Mouse (Mus musculus): ENCODE measurements around the gene Otx2. TPM values are rescaled to one million over a fixed set of nuclear protein-coding genes. Genes with fewer than 3 reads are reported as not detected.

The Otx2 gene
- polyA plus RNA-seq (2015; fragmentation: Nextera tagmentation; extraction: Ambion mirVana), result 69.3 and 79.5 TPM in 2 replicates

- peaks cover 14% of the 10 kb centered on the region for H3K27me3 ChIP-seq (ENCODE audit: control insufficient read depth, insufficient read depth, low read depth, low read length)
- peak within 1 kb of the TSS; percentile 41 for H3K4me3 ChIP-seq (ENCODE audit: low read depth, low read length)
- H3K27ac ChIP-seq (ENCODE audit: low read length), result peak within 1 kb of the TSS; percentile 69
- 0 out of 2 replicates have a peak, but pooled peaks have one; percentile 8 for ATAC-seq
- peak within 1 kb of the TSS; percentile 68 for H3K4me2 ChIP-seq (ENCODE audit: low read length)
- under 1% methylated on average over 27 of the region's 27 CpGs for WGBS
- H3K36me3 ChIP-seq (ENCODE audit: control insufficient read depth, insufficient read depth, low read length), result no peaks in the 10 kb centered on the region
- peaks cover 8% of the 10 kb centered on the region; the same call in 1 of the 2 replicates for H3K4me1 ChIP-seq (ENCODE audit: control insufficient read depth, insufficient read depth, low read length)
- H3K9me3 ChIP-seq (replicated peaks; ENCODE audit: control insufficient read depth, low read length, poor library complexity, severe bottlenecking), result no peaks in the 10 kb centered on the region
- H3K9ac ChIP-seq (ENCODE audit: low read depth, low read length), result peak within 1 kb of the TSS; percentile 68
Measured at GRCm38 (mm10) chr14:48673541-48673940, at the start of gene Otx2. Gene Otx2, minus strand, starts transcription at chr14:48673819.

GRCm38 (mm10) chr14:48722763-48723162, 49.1 kb upstream of the Otx2 start:
- Histone ChIP-seq H3K9me3 (replicated peaks; ENCODE audit: control insufficient read depth, low read length, poor library complexity, severe bottlenecking) (no peaks in the 10 kb centered on the region), H3K27me3 (ENCODE audit: control insufficient read depth, insufficient read depth, low read depth, low read length) (no peaks in the 10 kb centered on the region), H3K4me3 (ENCODE audit: low read depth, low read length) (no peak overlapping the region), H3K36me3 (ENCODE audit: control insufficient read depth, insufficient read depth, low read length) (no peaks in the 10 kb centered on the region), H3K27ac (ENCODE audit: low read length) (no peak overlapping the region), H3K4me2 (ENCODE audit: low read length) (no peak overlapping the region), H3K9ac (ENCODE audit: low read depth, low read length) (no peak overlapping the region), H3K4me1 (ENCODE audit: control insufficient read depth, insufficient read depth, low read length) (no peaks in the 10 kb centered on the region)
- 49% methylated on average over 4 of the region's 4 CpGs for WGBS
- ATAC-seq, result no peak

- H3K4me2 ChIP-seq (ENCODE audit: low read length), result no peak overlapping the region
- 79% methylated on average over 3 of the region's 3 CpGs for WGBS
- H3K4me1 ChIP-seq (ENCODE audit: control insufficient read depth, insufficient read depth, low read length), result no peaks in the 10 kb centered on the region
- H3K4me3 ChIP-seq (ENCODE audit: low read depth, low read length), result no peak overlapping the region
- H3K27ac ChIP-seq (ENCODE audit: low read length), result no peak overlapping the region
- no peak overlapping the region for H3K9ac ChIP-seq (ENCODE audit: low read depth, low read length)
- no peak for ATAC-seq
- H3K36me3 ChIP-seq (ENCODE audit: control insufficient read depth, insufficient read depth, low read length), result no peaks in the 10 kb centered on the region
- no peaks in the 10 kb centered on the region for H3K27me3 ChIP-seq (ENCODE audit: control insufficient read depth, insufficient read depth, low read depth, low read length)
- H3K9me3 ChIP-seq (replicated peaks; ENCODE audit: control insufficient read depth, low read length, poor library complexity, severe bottlenecking), result no peaks in the 10 kb centered on the region
Measured at GRCm38 (mm10) chr14:48719296-48719695, 45.7 kb upstream of the Otx2 start.

- Histone ChIP-seq H3K4me2 (ENCODE audit: low read length) (no peak overlapping the region), H3K4me1 (ENCODE audit: control insufficient read depth, insufficient read depth, low read length) (no peaks in the 10 kb centered on the region), H3K27ac (ENCODE audit: low read length) (no peak overlapping the region), H3K9ac (ENCODE audit: low read depth, low read length) (no peak overlapping the region), H3K36me3 (ENCODE audit: control insufficient read depth, insufficient read depth, low read length) (no peaks in the 10 kb centered on the region), H3K27me3 (ENCODE audit: control insufficient read depth, insufficient read depth, low read depth, low read length) (no peaks in the 10 kb centered on the region), H3K4me3 (ENCODE audit: low read depth, low read length) (no peak overlapping the region), H3K9me3 (replicated peaks; ENCODE audit: control insufficient read depth, low read length, poor library complexity, severe bottlenecking) (no peaks in the 10 kb centered on the region)
- ATAC-seq, result no peak
- 83% methylated on average over 8 of the region's 8 CpGs for WGBS
Measured at GRCm38 (mm10) chr14:48717632-48718279, 44.1 kb upstream of the Otx2 start.

GRCm38 (mm10) chr14:48716456-48716855, 42.8 kb upstream of the Otx2 start:
- no peak overlapping the region for H3K9ac ChIP-seq (ENCODE audit: low read depth, low read length)

GRCm38 (mm10) chr14:48710871-48711370, 37.3 kb upstream of the Otx2 start:
- peak; percentile 66; the same call in 1 of the 2 replicates for ATAC-seq

More at GRCm38 (mm10) chr14:48716456-48716855, 42.8 kb upstream of the Otx2 start:
- Histone ChIP-seq H3K4me2 (ENCODE audit: low read length) (no peak overlapping the region), H3K4me3 (ENCODE audit: low read depth, low read length) (no peak overlapping the region), H3K9me3 (replicated peaks; ENCODE audit: control insufficient read depth, low read length, poor library complexity, severe bottlenecking) (no peaks in the 10 kb centered on the region), H3K36me3 (ENCODE audit: control insufficient read depth, insufficient read depth, low read length) (no peaks in the 10 kb centered on the region), H3K27me3 (ENCODE audit: control insufficient read depth, insufficient read depth, low read depth, low read length) (no peaks in the 10 kb centered on the region), H3K4me1 (ENCODE audit: control insufficient read depth, insufficient read depth, low read length) (no peaks in the 10 kb centered on the region), H3K27ac (ENCODE audit: low read length) (no peak overlapping the region)
- no peak for ATAC-seq
- WGBS, result 95% methylated on average over 4 of the region's 4 CpGs

GRCm38 (mm10) chr14:48710062-48710870, 36.6 kb upstream of the Otx2 start:
- peaks cover 15% of the 10 kb centered on the region for H3K4me1 ChIP-seq (ENCODE audit: control insufficient read depth, insufficient read depth, low read length)
- peak overlapping the region; percentile 30; the same call in 1 of the 2 replicates for H3K4me3 ChIP-seq (ENCODE audit: low read depth, low read length)
- H3K9ac ChIP-seq (ENCODE audit: low read depth, low read length), result no peak overlapping the region
- 11% methylated on average over 11 of the region's 11 CpGs for WGBS
- H3K4me2 ChIP-seq (ENCODE audit: low read length), result peak overlapping the region; percentile 60
- peak; percentile 18; the same call in 1 of the 2 replicates for ATAC-seq
- H3K9me3 ChIP-seq (replicated peaks; ENCODE audit: control insufficient read depth, low read length, poor library complexity, severe bottlenecking), result no peaks in the 10 kb centered on the region
- no peaks in the 10 kb centered on the region for H3K27me3 ChIP-seq (ENCODE audit: control insufficient read depth, insufficient read depth, low read depth, low read length)
- peak overlapping the region; percentile 68 for H3K27ac ChIP-seq (ENCODE audit: low read length)
- no peaks in the 10 kb centered on the region for H3K36me3 ChIP-seq (ENCODE audit: control insufficient read depth, insufficient read depth, low read length)

More at GRCm38 (mm10) chr14:48710871-48711370, 37.3 kb upstream of the Otx2 start:
- H3K27me3 ChIP-seq (ENCODE audit: control insufficient read depth, insufficient read depth, low read depth, low read length), result no peaks in the 10 kb centered on the region
- H3K9me3 ChIP-seq (replicated peaks; ENCODE audit: control insufficient read depth, low read length, poor library complexity, severe bottlenecking), result no peaks in the 10 kb centered on the region
- peaks cover 15% of the 10 kb centered on the region for H3K4me1 ChIP-seq (ENCODE audit: control insufficient read depth, insufficient read depth, low read length)
- no peaks in the 10 kb centered on the region for H3K36me3 ChIP-seq (ENCODE audit: control insufficient read depth, insufficient read depth, low read length)
- H3K9ac ChIP-seq (ENCODE audit: low read depth, low read length), result no peak overlapping the region
- 0 out of 2 replicates have a peak overlapping the region, but pooled peaks have one; percentile 47 for H3K27ac ChIP-seq (ENCODE audit: low read length)
- peak overlapping the region; percentile 29 for H3K4me2 ChIP-seq (ENCODE audit: low read length)
- no peak overlapping the region for H3K4me3 ChIP-seq (ENCODE audit: low read depth, low read length)
- 41% methylated on average over 13 of the region's 13 CpGs for WGBS

GRCm38 (mm10) chr14:48709371-48710061, 35.9 kb upstream of the Otx2 start:
- whole genome bisulfite sequencing, result under 1% methylated on average over 20 of the region's 20 CpGs
- Histone ChIP-seq H3K27me3 (ENCODE audit: control insufficient read depth, insufficient read depth, low read depth, low read length) (no peaks in the 10 kb centered on the region), H3K27ac (ENCODE audit: low read length) (peak overlapping the region; percentile 68), H3K4me2 (ENCODE audit: low read length) (peak overlapping the region; percentile 60), H3K4me1 (ENCODE audit: control insufficient read depth, insufficient read depth, low read length) (peaks cover 15% of the 10 kb centered on the region), H3K4me3 (ENCODE audit: low read depth, low read length) (peak overlapping the region; percentile 30), H3K9me3 (replicated peaks; ENCODE audit: control insufficient read depth, low read length, poor library complexity, severe bottlenecking) (no peaks in the 10 kb centered on the region), H3K36me3 (ENCODE audit: control insufficient read depth, insufficient read depth, low read length) (no peaks in the 10 kb centered on the region), H3K9ac (ENCODE audit: low read depth, low read length) (no peak overlapping the region)
- ATAC-seq, result peak; percentile 86

Data from midbrain, embryonic 16.5 days (tissue).